ENCODE assay signal across 25 mouse cellular contexts in the genomic region with DNA sequence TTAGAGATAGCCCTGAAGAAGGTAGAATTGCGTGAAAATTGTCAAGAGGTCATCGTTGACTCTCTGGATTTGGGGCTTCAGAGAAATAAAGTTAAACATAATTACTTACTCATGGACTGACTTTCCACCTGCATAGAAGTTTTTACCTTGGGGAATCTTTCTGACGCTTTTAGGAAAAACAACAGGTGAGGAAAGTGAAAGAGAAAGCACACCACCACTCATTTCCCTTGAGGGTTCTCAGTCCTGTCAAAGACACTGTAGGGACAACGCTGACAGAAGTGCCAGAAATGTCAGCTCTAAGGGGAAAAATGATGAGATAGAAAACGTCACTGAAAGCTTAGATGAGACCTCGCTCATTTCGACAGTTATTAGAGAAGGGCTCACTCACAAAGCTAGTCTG.
"Had no signal": no experiment of that assay in that cellular context is flagged by ENCODE, and none has a peak within 500 bp of the region (broad histone marks: within the 10 kb centered on the region; RNA-seq: fewer than 3 reads in every experiment).

No protein-coding gene starts in this region.

- H3K9ac ChIP-seq: heart, embryonic 13.5 days; heart, embryonic 15.5 days; hindbrain, embryonic 13.5 days; hindbrain, embryonic 15.5 days; intestine, embryonic 15.5 days; limb, embryonic 13.5 days; limb, embryonic 15.5 days; liver, embryonic 12.5 days; liver, embryonic 14.5 days had no signal

- H3K4me1 ChIP-seq: heart, embryonic 13.5 days; heart, embryonic 15.5 days; intestine, embryonic 15.5 days; limb, embryonic 13.5 days; limb, embryonic 15.5 days; liver, embryonic 12.5 days had no signal

- DNase-seq: gastrocnemius, postnatal 14 days; gastrocnemius, postnatal 36 days; heart, adult 11 months; heart, adult 2 months; heart, postnatal 14 days; heart, postnatal 36 days; kidney, adult 18-20 months; kidney, adult 8-10 months; kidney, postnatal 14 days; kidney, postnatal 36 days; layer of hippocampus, adult 9-11 months; layer of hippocampus, postnatal 36 days; left cerebral cortex, postnatal 4 days had no signal

- H3K27ac ChIP-seq: heart, adult 2 months; heart, embryonic 13.5 days; heart, embryonic 15.5 days; hindbrain, embryonic 13.5 days; hindbrain, embryonic 15.5 days; hindbrain, postnatal 0 days; intestine, embryonic 15.5 days; kidney, postnatal 0 days; limb, embryonic 13.5 days; limb, embryonic 15.5 days; liver, embryonic 12.5 days; liver, embryonic 14.5 days had no signal

- H3K9me3 ChIP-seq: heart, embryonic 13.5 days; heart, embryonic 15.5 days; hindbrain, embryonic 13.5 days; hindbrain, embryonic 15.5 days; intestine, embryonic 15.5 days; limb, embryonic 13.5 days; limb, embryonic 15.5 days; liver, embryonic 12.5 days had no signal

- H3K4me2 ChIP-seq: heart, embryonic 11.5 days; heart, embryonic 13.5 days; heart, embryonic 15.5 days; hindbrain, embryonic 13.5 days; hindbrain, embryonic 15.5 days; intestine, embryonic 15.5 days; limb, embryonic 13.5 days; limb, embryonic 15.5 days; liver, embryonic 12.5 days had no signal

- H3K27me3 ChIP-seq: heart, embryonic 13.5 days; heart, embryonic 15.5 days; hindbrain, embryonic 13.5 days; hindbrain, embryonic 15.5 days; intestine, embryonic 15.5 days; limb, embryonic 13.5 days; limb, embryonic 15.5 days; liver, embryonic 12.5 days had no signal

- H3K36me3 ChIP-seq: heart, embryonic 13.5 days; heart, embryonic 15.5 days; hindbrain, embryonic 15.5 days; intestine, embryonic 15.5 days; limb, embryonic 13.5 days; limb, embryonic 15.5 days; liver, embryonic 12.5 days had no signal

- H3K4me3 ChIP-seq: heart, adult 2 months; heart, embryonic 13.5 days; heart, embryonic 15.5 days; hindbrain, embryonic 13.5 days; hindbrain, embryonic 15.5 days; intestine, embryonic 15.5 days; limb, embryonic 13.5 days; limb, embryonic 15.5 days; liver, embryonic 12.5 days had no signal
